Mouse (Mus musculus) spleen, adult 2 months (tissue): ENCODE measurements at regions not wholly inside any gene's neighbourhood (a gene's known extent, or its start where the extent isn't known, plus 50 kb on each side); places are given as distances from the start of the nearest gene placed in this dataset.

ENCODE experiments used
- CTCF ChIP-seq: fragments of 200-500 bp; IDR thresholded peaks from 2 replicates; pipeline ENCODE4 v1.5.1; 2011; ENCODE audit warnings: mild to moderate bottlenecking, inconsistent platforms; ENCODE audit not compliant: insufficient read depth, insufficient read length, insufficient replicate concordance; ENCODE audit errors: extremely low read depth
- POLR2A ChIP-seq: fragments of 200-500 bp; IDR thresholded peaks from 2 replicates; pipeline ENCODE4 v1.6.1; 2011; ENCODE audit warnings: low read depth, low read length, inconsistent platforms

DNA sequence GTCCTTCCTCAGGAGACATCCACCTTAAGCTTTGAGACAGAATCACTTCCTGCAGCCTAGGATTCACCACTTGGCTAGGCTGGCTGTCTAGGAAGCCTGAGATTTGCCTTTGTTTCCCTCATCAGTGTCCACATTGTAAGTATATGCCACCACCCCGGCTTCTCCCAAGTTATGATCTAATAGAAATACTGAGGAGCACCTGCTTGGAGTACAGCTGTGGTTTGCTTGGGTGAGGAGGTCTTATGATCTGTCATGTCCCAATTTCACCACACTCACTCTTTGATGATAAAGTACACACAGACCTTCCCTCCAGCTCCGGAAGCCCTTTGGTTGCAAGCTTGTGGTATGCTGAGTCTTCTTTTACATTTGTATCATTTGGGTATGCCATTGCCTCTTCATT is 202.4 kb downstream of the 4930544G11Rik start:
- TF ChIP-seq POLR2A: no peak
- no peak for TF ChIP-seq CTCF
